Mouse (Mus musculus) bone marrow, adult 2 months (tissue): Measurements from ENCODE around the gene Cd44.

Experiments used
- CTCF ChIP-seq: fragments of 200-500 bp; IDR thresholded peaks from 2 replicates; pipeline ENCODE4 v1.5.1; 2011; ENCODE audit warnings: low read length, control low read depth; ENCODE audit not compliant: control insufficient read depth, insufficient read depth
- POLR2A ChIP-seq: fragments of 200-500 bp; IDR thresholded peaks from 2 replicates; pipeline ENCODE4 v1.6.1; 2011; ENCODE audit warnings: low read depth, mild to moderate bottlenecking, control low read depth, low read length, borderline replicate concordance; ENCODE audit not compliant: control insufficient read depth

GRCm38 (mm10) chr2:102900230-102900721, 1.2 kb downstream of the Cd44 start:
- no peak for TF ChIP-seq CTCF
- TF ChIP-seq POLR2A: no peak
